Mouse (Mus musculus) thymus, adult 2 months (tissue): ENCODE results near the gene Ccdc65. TPM values are rescaled to one million over a fixed set of nuclear protein-coding genes. Genes with fewer than 3 reads are reported as not detected.

Experiments used
- DNase-seq: peaks from one replicate; pipeline ENCODE4 v3.0.0; 2021
- H3K27ac ChIP-seq: fragments of 200-500 bp; 2 replicates; pipeline ENCODE4 v1.5.1; 2012; ENCODE audit warnings: low read length, control low read depth; ENCODE audit not compliant: control insufficient read depth, insufficient read depth
- H3K27me3 ChIP-seq: fragments of 200-500 bp; 2 replicates; pipeline ENCODE4 v1.6.1; 2012; ENCODE audit warnings: mild to moderate bottlenecking, low read length, moderate library complexity, mixed read lengths; ENCODE audit not compliant: control insufficient read depth, insufficient read depth
- H3K36me3 ChIP-seq: fragments of 200-500 bp; 2 replicates; pipeline ENCODE4 v1.6.1; 2012; ENCODE audit warnings: mild to moderate bottlenecking, low read length, moderate library complexity; ENCODE audit not compliant: control insufficient read depth, insufficient read depth
- H3K4me1 ChIP-seq: fragments of 200-500 bp; replicated peaks from 2 replicates; pipeline ENCODE4 v1.6.1; 2012; ENCODE audit warnings: low read length; ENCODE audit not compliant: control insufficient read depth, insufficient read depth
- H3K4me3 ChIP-seq: fragments of 200-500 bp; 2 replicates; pipeline ENCODE4 v1.5.1; 2012; ENCODE audit warnings: mild to moderate bottlenecking, low read length, control low read depth, moderate library complexity; ENCODE audit not compliant: control insufficient read depth, insufficient read depth
- CTCF ChIP-seq: fragments of 200-500 bp; IDR thresholded peaks from 2 replicates; pipeline ENCODE4 v1.5.1; 2012; ENCODE audit warnings: mild to moderate bottlenecking, control low read depth, low read length, moderate library complexity, borderline replicate concordance; ENCODE audit not compliant: control insufficient read depth, poor library complexity, insufficient read depth; ENCODE audit errors: extremely low read depth
- POLR2A ChIP-seq: fragments of 200-500 bp; IDR thresholded peaks from 2 replicates; pipeline ENCODE4 v1.6.1; 2012; ENCODE audit warnings: mild to moderate bottlenecking, low read length, control low read depth, moderate library complexity; ENCODE audit not compliant: control insufficient read depth, poor library complexity, insufficient read depth; ENCODE audit errors: extremely low read depth
- WGBS: fragments of 180-500 bp; shearing (Covaris S2); methylation state at CpG from one replicate; pipeline ENCODE4 v1.1.7; 2018; 5-methylcytosine and 5-hydroxymethylcytosine counted together
- polyA plus RNA-seq: library from polyadenylated mRNA; depleted of rRNA; stranded (reverse); fragments of >200 nt; gene quantifications from 2 replicates; pipeline ENCODE4 v1.2.3, GENCODE M21; 2012

Ccdc65 gene
- polyA plus RNA-seq, 1 experiment = 0.04 TPM

DNA sequence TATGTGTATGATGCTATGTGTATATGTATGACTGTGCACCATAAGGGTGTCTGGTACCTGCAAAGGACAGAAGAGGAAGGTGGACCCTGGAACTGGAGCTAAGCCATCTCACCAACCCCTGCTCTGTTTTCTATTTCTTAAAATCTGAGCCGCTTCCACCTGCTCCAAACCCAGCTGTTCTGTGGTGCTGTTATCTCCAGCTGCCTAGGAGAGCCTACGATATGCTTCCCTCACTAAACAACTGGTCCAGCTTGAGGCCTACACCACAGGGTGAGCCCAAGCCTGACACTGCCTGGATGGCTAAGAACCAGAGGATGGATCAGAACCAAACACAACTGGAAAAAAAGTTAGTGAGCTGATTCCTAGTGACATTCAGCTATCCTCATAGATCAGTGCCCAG, 46.1 kb downstream of the Ccdc65 start:
- TF ChIP-seq POLR2A = no peak
- TF ChIP-seq CTCF = no peak
- DNase-seq = no peak
- peaks cover 5% of the 10 kb centered on the region for H3K4me1 ChIP-seq
- no peak overlapping the region for H3K4me3 ChIP-seq
- H3K27me3 ChIP-seq = no peaks in the 10 kb centered on the region
- no peaks in the 10 kb centered on the region for H3K36me3 ChIP-seq
- no peak overlapping the region for H3K27ac ChIP-seq
- 88% methylated on average over 2 of the region's 2 CpGs for WGBS

DNA sequence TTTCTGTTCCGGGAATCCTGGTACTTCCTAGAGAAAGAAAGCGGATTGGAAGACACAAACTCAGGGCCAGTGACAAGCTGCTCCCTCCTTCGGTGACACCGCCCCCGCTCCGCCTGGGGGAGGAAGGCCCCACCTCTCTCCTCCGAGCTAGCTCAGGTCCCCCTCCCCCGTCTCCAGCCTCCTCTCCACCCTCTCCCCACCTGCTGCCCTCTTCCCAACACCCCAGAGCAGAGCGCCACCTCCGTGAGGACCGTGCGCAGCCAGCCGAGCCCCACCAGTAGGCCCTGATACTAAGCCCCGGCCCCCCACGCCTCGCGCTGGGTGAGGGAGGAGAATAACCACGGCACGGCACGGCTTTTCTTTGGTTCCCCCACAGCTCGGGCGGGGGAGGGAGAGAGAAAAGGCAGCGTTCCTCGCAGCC, 54.2 kb downstream of the Ccdc65 start:
- H3K4me1 ChIP-seq = peaks cover 18% of the 10 kb centered on the region
- 0 out of 2 replicates have a peak, but pooled peaks cover 3% of the 10 kb centered on the region for H3K36me3 ChIP-seq
- DNase-seq = peak; percentile 85
- peak overlapping the region; percentile 66 for H3K4me3 ChIP-seq
- H3K27me3 ChIP-seq = no peaks in the 10 kb centered on the region
- peak overlapping the region; percentile 5; the same call in 1 of the 2 replicates for H3K27ac ChIP-seq
- no peak for TF ChIP-seq CTCF
- TF ChIP-seq POLR2A = no peak
- 1% methylated on average over 24 of the region's 24 CpGs for WGBS

DNA sequence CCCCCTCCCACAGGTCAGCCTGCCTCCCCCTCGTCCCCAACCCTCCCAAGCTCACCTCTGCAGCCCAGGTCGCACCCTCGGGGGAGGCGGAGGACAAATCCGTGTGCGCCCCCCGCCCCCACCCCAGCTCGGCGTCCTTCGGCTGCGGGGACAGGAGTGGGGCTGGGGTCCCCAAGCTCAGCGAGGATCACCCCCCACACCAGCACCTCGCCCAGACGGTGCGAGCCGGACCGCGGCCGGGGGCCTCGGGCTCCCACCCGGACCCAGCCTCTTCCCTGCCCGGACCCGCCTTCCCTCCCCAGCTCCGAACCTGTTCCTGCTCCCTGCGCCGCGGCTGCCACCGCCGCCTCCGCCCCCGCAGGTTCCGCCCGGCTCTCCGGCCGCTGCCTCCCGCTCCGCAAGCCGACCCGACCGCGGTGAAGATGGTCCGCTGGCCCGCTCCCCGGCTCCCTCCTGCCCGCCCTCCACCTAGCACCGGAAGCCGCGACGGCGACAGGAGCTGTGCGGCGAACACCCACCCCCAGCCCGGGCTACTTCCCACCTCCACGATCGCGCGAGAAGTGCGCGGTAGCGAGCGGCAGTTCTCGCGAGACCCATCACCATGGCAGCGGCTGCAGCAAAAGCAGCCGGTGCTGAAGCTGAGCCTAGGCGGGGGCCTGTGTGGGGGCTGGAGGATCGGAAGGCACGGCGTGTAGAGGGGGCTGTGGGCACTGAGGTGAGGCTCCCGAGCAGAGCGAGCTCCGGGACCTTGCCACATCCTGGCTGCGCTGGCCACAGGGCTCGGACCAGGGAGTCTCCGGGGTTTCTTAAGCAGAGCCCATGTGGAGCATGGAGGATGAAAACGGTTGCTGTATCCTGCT, 54.9 kb downstream of the Ccdc65 start, which contains the start of gene Arf3:
Gene Arf3, minus strand, starts transcription at position 545 of the 860 bp plus-strand sequence.
- under 1% methylated on average over 75 of the region's 76 CpGs for WGBS

DNA sequence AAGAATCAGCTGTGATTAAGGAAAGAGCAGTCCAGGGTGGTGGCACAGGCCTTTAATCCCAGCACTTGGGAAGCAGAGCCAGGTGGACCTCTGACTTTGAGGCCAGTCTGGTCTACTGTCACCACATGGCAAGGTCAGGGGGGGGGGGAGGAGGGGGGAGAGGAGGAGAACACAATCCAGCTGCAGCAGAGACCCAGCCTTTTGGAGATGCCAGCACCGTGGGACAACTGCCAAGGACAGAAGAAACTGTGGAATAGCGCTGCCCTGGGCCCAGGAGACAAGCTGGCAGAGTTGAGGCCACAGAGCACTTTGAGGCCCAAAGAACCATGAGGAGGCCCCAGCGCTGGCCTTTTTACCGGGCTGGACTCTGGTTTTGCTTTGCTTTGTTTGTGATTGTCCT, 57.9 kb downstream of the Ccdc65 start:
- no peak overlapping the region for H3K27ac ChIP-seq
- no peaks in the 10 kb centered on the region for H3K27me3 ChIP-seq
- 89% methylated on average over 4 of the region's 4 CpGs for WGBS
- peaks cover 17% of the 10 kb centered on the region for H3K4me1 ChIP-seq
- TF ChIP-seq POLR2A (no peak), CTCF (no peak)
- no peaks in the 10 kb centered on the region for H3K36me3 ChIP-seq
- no peak overlapping the region for H3K4me3 ChIP-seq
- DNase-seq = no peak

More for the DNA sequence above, 54.9 kb downstream of the Ccdc65 start, which contains the start of gene Arf3:
- peak within 1 kb of the TSS; percentile 5; the same call in 1 of the 2 replicates for H3K27ac ChIP-seq
- TF ChIP-seq CTCF (peak; percentile 69), POLR2A (peak; percentile 91)
- peak within 1 kb of the TSS; percentile 66 for H3K4me3 ChIP-seq
- peak; percentile 99 for DNase-seq
- H3K4me1 ChIP-seq = peaks cover 18% of the 10 kb centered on the region
- no peaks in the 10 kb centered on the region for H3K27me3 ChIP-seq
- 0 out of 2 replicates have a peak, but pooled peaks cover 3% of the 10 kb centered on the region for H3K36me3 ChIP-seq

DNA sequence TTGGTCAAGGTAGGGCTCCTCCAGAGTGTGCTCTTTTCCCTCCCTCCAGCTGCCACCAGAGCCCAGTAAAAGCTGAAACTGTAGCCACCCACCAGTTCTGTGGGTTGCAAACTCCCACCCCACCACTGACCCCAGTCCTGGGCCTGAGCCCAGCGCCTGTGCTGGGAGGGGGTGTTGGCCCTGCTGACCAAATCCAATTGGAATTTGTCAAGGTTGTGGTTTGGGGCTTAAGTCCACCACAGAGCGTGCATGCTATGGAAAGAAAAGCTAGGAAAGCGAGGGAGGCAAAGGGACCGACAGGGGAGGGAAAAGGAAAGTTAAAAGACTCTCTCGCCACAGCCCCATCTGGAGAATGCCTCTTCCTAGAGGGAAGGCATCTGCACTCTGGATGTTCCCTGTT, 60.3 kb downstream of the Ccdc65 start:
- TF ChIP-seq POLR2A = no peak
- no peak for TF ChIP-seq CTCF
- DNase-seq = no peak
- WGBS = 93% methylated on average over 5 of the region's 5 CpGs
- Histone ChIP-seq H3K36me3 (no peaks in the 10 kb centered on the region), H3K4me3 (no peak overlapping the region), H3K4me1 (peaks cover 16% of the 10 kb centered on the region), H3K27ac (no peak overlapping the region), H3K27me3 (no peaks in the 10 kb centered on the region)

DNA sequence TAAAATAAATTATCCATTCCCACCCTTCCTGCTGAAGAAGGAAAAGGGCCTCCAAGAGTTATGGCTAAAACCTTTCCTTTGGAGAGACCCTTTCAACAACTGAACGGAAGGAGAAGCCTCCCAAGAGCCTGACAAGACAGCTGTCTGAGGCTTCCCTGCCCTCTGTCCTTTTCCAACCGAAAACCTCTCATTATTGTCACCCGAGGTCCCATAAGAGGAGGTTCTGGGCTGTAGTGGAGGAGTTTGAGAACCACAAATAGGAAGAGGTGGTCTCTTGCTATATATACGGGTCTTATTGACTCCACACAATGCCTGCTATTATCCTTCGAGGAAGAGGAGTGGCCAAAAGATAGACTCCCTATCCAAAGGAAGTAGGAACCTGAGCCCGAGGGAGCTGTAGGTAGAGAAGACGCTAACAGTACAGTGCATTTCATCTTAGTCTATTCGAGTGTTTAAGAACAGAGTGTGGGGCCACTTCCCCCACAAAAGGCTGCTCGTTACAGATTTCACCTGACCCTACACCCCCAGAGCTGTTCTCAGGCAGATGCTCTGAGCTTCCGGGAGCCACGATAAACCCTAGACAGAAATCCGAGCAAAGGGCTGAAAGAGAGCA, 63.9 kb downstream of the Ccdc65 start:
- peak overlapping the region; percentile 70 for H3K27ac ChIP-seq
- peaks cover 22% of the 10 kb centered on the region for H3K4me1 ChIP-seq
- TF ChIP-seq POLR2A (no peak), CTCF (no peak)
- H3K36me3 ChIP-seq = no peaks in the 10 kb centered on the region
- WGBS = 12% methylated on average over 12 of the region's 12 CpGs
- H3K27me3 ChIP-seq = peaks cover 12% of the 10 kb centered on the region; the same call in 1 of the 2 replicates
- DNase-seq = no peak
- peak overlapping the region; percentile 57 for H3K4me3 ChIP-seq
